Mouse (Mus musculus) embryonic facial prominence, embryonic 15.5 days (tissue): ENCODE measurements around the gene Uimc1. TPM values are rescaled to one million over a fixed set of nuclear protein-coding genes. Genes with fewer than 3 reads are reported as not detected.

Experiments
- ATAC-seq: fragments of 200-750 bp; cut with Nextera tagmentation; 2 replicates; pipeline ENCODE4 v1.8.0; 2017; ENCODE audit warnings: low read depth, moderate TSS enrichment; ENCODE audit not compliant: insufficient number of reproducible peaks, low FRiP score, low TSS enrichment
- H3K27ac ChIP-seq: fragments of 300-500 bp; sonication (generic); replicated peaks from 2 replicates; pipeline ENCODE4 v1.5.1; 2015; ENCODE audit warnings: mild to moderate bottlenecking, inconsistent platforms
- H3K27me3 ChIP-seq: fragments of 300-500 bp; sonication (generic); 2 replicates; pipeline ENCODE4 v1.6.1; 2015; ENCODE audit warnings: inconsistent platforms
- H3K36me3 ChIP-seq: fragments of 300-500 bp; sonication (generic); 2 replicates; pipeline ENCODE4 v1.6.1; 2015; ENCODE audit warnings: mild to moderate bottlenecking, inconsistent platforms
- H3K4me1 ChIP-seq: fragments of 300-500 bp; sonication (generic); 2 replicates; pipeline ENCODE4 v1.6.1; 2015; ENCODE audit warnings: inconsistent platforms
- H3K4me2 ChIP-seq: fragments of 300-500 bp; sonication (generic); replicated peaks from 2 replicates; pipeline ENCODE4 v1.6.1; 2015; ENCODE audit warnings: mild to moderate bottlenecking, inconsistent platforms
- H3K4me3 ChIP-seq: fragments of 300-500 bp; sonication (generic); replicated peaks from 2 replicates; pipeline ENCODE4 v1.5.1; 2015; ENCODE audit warnings: mild to moderate bottlenecking, inconsistent platforms
- H3K9ac ChIP-seq: fragments of 300-500 bp; sonication (generic); 2 replicates; pipeline ENCODE4 v1.6.1; 2015; ENCODE audit warnings: inconsistent platforms
- H3K9me3 ChIP-seq: fragments of 300-500 bp; sonication (generic); replicated peaks from 2 replicates; pipeline ENCODE4 v1.6.1; 2016; ENCODE audit warnings: inconsistent platforms
- whole genome bisulfite sequencing: fragments of 180-500 bp; shearing (Covaris S2); methylation state at CpG from one replicate; pipeline ENCODE4 v1.1.7; 2015; 5-methylcytosine and 5-hydroxymethylcytosine counted together
- polyA plus RNA-seq: library from polyadenylated mRNA; unstranded; fragments of >200 nt; fragmentation: Nextera tagmentation; extraction: Ambion mirVana; gene quantifications from 2 replicates; pipeline ENCODE4 v1.2.1, GENCODE M21; 2015

Gene Uimc1
- polyA plus RNA-seq, 1 experiment from 2014 or later = 27.8 TPM

GRCm38 (mm10) chr13:54992215-54992614 is 107.9 kb downstream of the Uimc1 start:
- 82% methylated on average over 7 of the region's 7 CpGs for WGBS
- Histone ChIP-seq H3K9me3 (no peaks in the 10 kb centered on the region), H3K4me2 (no peak overlapping the region), H3K9ac (no peak overlapping the region), H3K27ac (no peak overlapping the region), H3K36me3 (no peaks in the 10 kb centered on the region), H3K4me1 (0 out of 2 replicates have a peak, but pooled peaks cover 5% of the 10 kb centered on the region), H3K4me3 (no peak overlapping the region), H3K27me3 (peaks cover 6% of the 10 kb centered on the region)
- ATAC-seq = no peak

DNA sequence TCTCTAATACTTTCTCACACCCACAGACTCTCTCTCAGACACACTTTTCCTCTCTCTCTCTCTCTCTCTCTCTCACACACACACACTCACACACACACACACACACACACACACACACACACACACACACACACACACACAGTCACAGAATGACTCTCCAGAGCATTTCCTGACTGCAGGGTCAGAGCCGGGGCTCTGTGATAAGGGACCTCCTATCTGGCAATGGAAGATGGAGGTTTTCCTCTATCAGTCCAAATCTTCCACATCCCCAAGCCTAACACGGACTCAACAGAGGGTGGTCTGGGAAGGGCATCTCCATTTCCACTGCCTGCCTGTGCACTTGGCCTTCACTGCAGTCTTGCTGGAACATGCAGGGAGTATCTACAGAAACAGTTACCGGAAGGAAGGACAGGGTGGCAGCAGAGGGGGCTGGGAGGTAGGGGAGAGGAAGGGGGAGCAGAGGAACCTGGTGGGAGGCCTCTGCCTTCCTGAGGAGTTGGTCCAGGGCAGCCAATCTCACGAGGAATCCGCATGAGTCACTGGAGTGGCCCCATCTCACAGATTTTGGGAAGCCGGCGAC is 111.8 kb downstream of the Uimc1 start:
- H3K27ac ChIP-seq = no peak overlapping the region
- no peak overlapping the region for H3K4me2 ChIP-seq
- no peaks in the 10 kb centered on the region for H3K9me3 ChIP-seq
- H3K9ac ChIP-seq = no peak overlapping the region
- H3K4me3 ChIP-seq = no peak overlapping the region
- 0 out of 2 replicates have a peak, but pooled peaks cover 7% of the 10 kb centered on the region for H3K4me1 ChIP-seq
- no peaks in the 10 kb centered on the region for H3K27me3 ChIP-seq
- H3K36me3 ChIP-seq = no peaks in the 10 kb centered on the region
- no peak for ATAC-seq
- 31% methylated on average over 7 of the region's 7 CpGs for WGBS

DNA sequence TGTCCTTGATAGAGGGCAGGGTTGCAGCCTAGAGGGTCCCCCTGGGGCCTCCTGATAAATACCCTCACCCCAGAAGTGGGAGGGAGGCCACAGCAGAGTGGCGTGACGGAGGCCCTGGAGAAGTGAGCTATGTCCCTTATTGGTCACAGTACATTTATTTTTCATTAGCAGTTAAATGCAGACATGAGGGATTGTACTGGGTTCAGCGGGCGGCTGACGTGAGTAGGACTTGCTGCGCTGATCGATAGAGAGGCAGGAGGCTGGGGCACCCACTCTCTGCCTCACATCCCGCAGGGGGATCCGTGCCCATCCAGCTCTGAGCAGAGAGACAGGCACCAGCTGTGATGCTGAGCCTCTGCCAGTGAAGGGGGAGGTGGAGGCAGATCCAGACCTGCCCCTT is 112.7 kb downstream of the Uimc1 start:
- no peak overlapping the region for H3K4me2 ChIP-seq
- H3K27ac ChIP-seq = no peak overlapping the region
- 0 out of 2 replicates have a peak, but pooled peaks cover 7% of the 10 kb centered on the region for H3K4me1 ChIP-seq
- no peaks in the 10 kb centered on the region for H3K36me3 ChIP-seq
- no peaks in the 10 kb centered on the region for H3K9me3 ChIP-seq
- H3K4me3 ChIP-seq = no peak overlapping the region
- ATAC-seq = no peak
- 57% methylated on average over 9 of the region's 9 CpGs for WGBS
- no peak overlapping the region for H3K9ac ChIP-seq
- H3K27me3 ChIP-seq = no peaks in the 10 kb centered on the region

DNA sequence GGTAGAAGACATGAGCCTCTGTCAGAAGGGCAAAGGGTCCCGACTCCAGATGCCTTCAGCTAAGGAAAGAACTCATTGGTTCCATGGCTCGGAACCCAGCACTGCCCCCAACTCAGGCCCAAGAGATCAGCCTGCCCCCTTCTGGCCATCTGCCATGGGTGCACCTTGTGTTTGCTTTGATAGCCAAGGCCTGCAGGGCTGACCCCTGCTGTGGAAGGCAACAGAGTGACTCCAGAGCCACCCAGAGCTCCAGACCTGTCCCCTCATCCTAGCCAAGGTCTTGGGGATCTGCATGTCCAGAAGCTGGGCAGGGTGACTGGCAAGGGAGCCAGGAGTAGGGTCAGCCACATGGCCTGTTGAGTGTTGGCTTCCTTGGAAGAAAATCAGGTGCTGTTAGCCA is 116.5 kb downstream of the Uimc1 start:
- 67% methylated on average over 2 of the region's 2 CpGs for WGBS
- no peak for ATAC-seq
- no peak overlapping the region for H3K27ac ChIP-seq
- H3K4me2 ChIP-seq = no peak overlapping the region
- H3K27me3 ChIP-seq = peaks cover 19% of the 10 kb centered on the region; the same call in 1 of the 2 replicates
- no peaks in the 10 kb centered on the region for H3K9me3 ChIP-seq
- H3K9ac ChIP-seq = no peak overlapping the region
- no peaks in the 10 kb centered on the region for H3K36me3 ChIP-seq
- H3K4me1 ChIP-seq = 0 out of 2 replicates have a peak, but pooled peaks cover 7% of the 10 kb centered on the region
- H3K4me3 ChIP-seq = no peak overlapping the region

GRCm38 (mm10) chr13:54983001-54983400 is 117.1 kb downstream of the Uimc1 start:
- Histone ChIP-seq H3K36me3 (no peaks in the 10 kb centered on the region), H3K4me1 (0 out of 2 replicates have a peak, but pooled peaks cover 7% of the 10 kb centered on the region), H3K9ac (no peak overlapping the region), H3K27ac (no peak overlapping the region), H3K4me2 (no peak overlapping the region), H3K4me3 (no peak overlapping the region), H3K27me3 (peaks cover 21% of the 10 kb centered on the region; the same call in 1 of the 2 replicates), H3K9me3 (no peaks in the 10 kb centered on the region)
- ATAC-seq = no peak
- WGBS = 76% methylated on average over 8 of the region's 8 CpGs

DNA sequence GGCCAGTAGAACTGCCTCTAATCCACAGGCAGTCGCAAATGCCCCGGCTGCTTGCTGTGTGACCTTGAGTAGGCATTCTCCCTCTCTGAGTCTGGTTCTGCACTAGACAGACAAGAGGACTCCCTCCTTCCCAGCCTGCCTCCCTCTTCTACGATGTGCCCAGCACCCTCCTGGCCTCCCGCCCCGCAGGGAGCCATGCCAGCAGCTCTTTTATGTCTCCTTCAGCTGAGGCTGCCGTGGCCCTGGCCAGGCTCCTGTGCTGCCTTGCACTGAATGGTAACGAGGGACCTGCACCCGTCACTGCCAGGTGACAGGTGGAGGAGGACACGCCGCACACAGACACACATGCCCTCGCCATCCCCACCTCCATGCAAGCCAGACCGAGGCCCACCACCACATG is 119.1 kb downstream of the Uimc1 start:
- H3K4me2 ChIP-seq = no peak overlapping the region
- no peaks in the 10 kb centered on the region for H3K9me3 ChIP-seq
- WGBS = 55% methylated on average over 12 of the region's 12 CpGs

DNA sequence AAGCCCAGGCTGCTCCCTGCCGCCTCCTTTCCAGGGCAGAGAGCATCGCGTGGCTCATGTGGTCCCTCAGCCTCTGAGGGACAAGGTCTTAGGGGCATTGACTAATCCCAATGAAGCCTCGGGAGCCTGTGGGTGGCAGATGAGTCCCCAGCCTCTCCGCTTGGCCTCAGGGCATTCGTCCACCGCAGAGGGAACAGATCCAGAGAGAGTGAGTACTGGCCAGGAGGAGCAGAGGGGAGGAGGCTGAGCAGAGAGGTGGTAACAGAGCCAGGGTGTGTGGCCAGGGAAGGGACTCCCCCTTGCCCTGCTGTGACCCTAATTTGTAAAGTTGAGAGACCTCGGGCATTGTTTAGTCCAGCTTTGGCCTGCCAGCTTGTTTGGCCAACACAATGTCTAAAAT is 121.3 kb downstream of the Uimc1 start:
- H3K27ac ChIP-seq = no peak overlapping the region
- H3K4me3 ChIP-seq = no peak overlapping the region
- H3K9me3 ChIP-seq = no peaks in the 10 kb centered on the region
- H3K9ac ChIP-seq = no peak overlapping the region
- ATAC-seq = no peak
- no peaks in the 10 kb centered on the region for H3K36me3 ChIP-seq
- peaks cover 26% of the 10 kb centered on the region; the same call in 1 of the 2 replicates for H3K27me3 ChIP-seq
- H3K4me2 ChIP-seq = no peak overlapping the region
- no peaks in the 10 kb centered on the region for H3K4me1 ChIP-seq
- WGBS = 18% methylated on average over 8 of the region's 8 CpGs

More for the DNA sequence above, 119.1 kb downstream of the Uimc1 start:
- no peak overlapping the region for H3K9ac ChIP-seq
- H3K27ac ChIP-seq = no peak overlapping the region
- no peaks in the 10 kb centered on the region for H3K4me1 ChIP-seq
- ATAC-seq = no peak
- no peaks in the 10 kb centered on the region for H3K36me3 ChIP-seq
- no peak overlapping the region for H3K4me3 ChIP-seq
- peaks cover 26% of the 10 kb centered on the region; the same call in 1 of the 2 replicates for H3K27me3 ChIP-seq

Other genes with a start within 250 kb of the Uimc1 start
- 1.5 and 2.0 TPM in 2 replicates for gene Unc5a, start 150.9 kb downstream of the Uimc1 start, polyA plus RNA-seq
- 2.4 and 2.5 TPM in 2 replicates for gene Hk3, start 78.9 kb downstream of the Uimc1 start, polyA plus RNA-seq
- 24.3 and 26.3 TPM in 2 replicates for gene Zfp346, start 5.0 kb upstream of the Uimc1 start, polyA plus RNA-seq
- not detected in 2 replicates for gene Gm17617, start 33.2 kb upstream of the Uimc1 start, polyA plus RNA-seq
- gene Fgfr4, start 52.3 kb upstream of the Uimc1 start, polyA plus RNA-seq = 12.7 and 14.6 TPM in 2 replicates
- 54.0 and 56.0 TPM in 2 replicates for gene Nsd1, start 109.5 kb upstream of the Uimc1 start, polyA plus RNA-seq
- gene Prelid1, start 220.2 kb upstream of the Uimc1 start, polyA plus RNA-seq = 415 and 433 TPM in 2 replicates
- 135 and 137 TPM in 2 replicates for gene Rab24, start 221.6 kb upstream of the Uimc1 start, polyA plus RNA-seq
- 40.9 and 44.0 TPM in 2 replicates for gene Mxd3, start 229.5 kb upstream of the Uimc1 start, polyA plus RNA-seq